Mouse (Mus musculus): Measurements from ENCODE around the gene Hmcn1. TPM values are rescaled to one million over a fixed set of nuclear protein-coding genes. Genes with fewer than 3 reads are reported as not detected.

Gene Hmcn1
- polyA plus RNA-seq, 1 experiment = 1.6 TPM

GRCm38 (mm10) chr1:150783070-150783842, 210.0 kb downstream of the Hmcn1 start:
- Histone ChIP-seq H3K36me3 (ENCODE audit: control insufficient read depth, insufficient read depth, low read length, poor library complexity, severe bottlenecking) (no peaks in the 10 kb centered on the region), H3K4me1 (ENCODE audit: control insufficient read depth, insufficient read depth, low read length) (no peaks in the 10 kb centered on the region), H3K9ac (ENCODE audit: low read depth, poor library complexity, severe bottlenecking) (no peak overlapping the region), H3K27ac (ENCODE audit: insufficient read depth, low read length) (no peak overlapping the region), H3K27me3 (ENCODE audit: control insufficient read depth, insufficient read depth, low read length, poor library complexity, severe bottlenecking) (no peaks in the 10 kb centered on the region), H3K4me3 (ENCODE audit: low read depth, low read length) (no peak overlapping the region), H3K9me3 (replicated peaks; ENCODE audit: control insufficient read depth, insufficient read depth, low read length, poor library complexity, severe bottlenecking) (no peaks in the 10 kb centered on the region)
- TF ChIP-seq POLR2A (IDR thresholded peaks at IDR 0.05; ENCODE audit: insufficient read depth, low read length) = no peak
- no peak for TF ChIP-seq EP300 (IDR thresholded peaks at IDR 0.05; ENCODE audit: insufficient read depth, low read depth, low read length)
- no peak for TF ChIP-seq CTCF (IDR thresholded peaks at IDR 0.05; ENCODE audit: low read depth, low read length)

DNA sequence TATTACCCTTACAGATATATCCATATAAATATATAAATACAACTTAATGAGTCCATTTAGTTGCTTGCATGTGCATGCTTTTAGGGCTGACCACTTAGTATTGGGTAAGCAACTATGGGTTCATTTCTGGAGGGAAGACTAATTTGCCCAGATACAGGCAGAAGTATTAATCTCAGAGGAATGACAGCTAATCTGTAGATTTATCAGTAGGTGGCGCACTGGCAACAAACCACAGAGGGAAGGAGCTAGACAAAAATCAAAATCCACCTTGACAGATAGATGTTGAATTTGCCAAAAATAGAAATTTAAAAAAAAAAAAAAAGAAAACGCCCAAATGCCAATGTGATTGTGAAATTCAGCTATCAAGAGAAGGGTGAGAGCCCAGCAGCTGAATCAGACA, 213.3 kb downstream of the Hmcn1 start:
- no peak for TF ChIP-seq EP300 (IDR thresholded peaks at IDR 0.05; ENCODE audit: insufficient read depth, low read depth, low read length)
- TF ChIP-seq CTCF (IDR thresholded peaks at IDR 0.05; ENCODE audit: low read depth, low read length) = no peak
- TF ChIP-seq POLR2A (IDR thresholded peaks at IDR 0.05; ENCODE audit: insufficient read depth, low read length) = no peak
- no peaks in the 10 kb centered on the region for H3K36me3 ChIP-seq (ENCODE audit: control insufficient read depth, insufficient read depth, low read length, poor library complexity, severe bottlenecking)
- no peaks in the 10 kb centered on the region for H3K4me1 ChIP-seq (ENCODE audit: control insufficient read depth, insufficient read depth, low read length)
- H3K4me3 ChIP-seq (ENCODE audit: low read depth, low read length) = no peak overlapping the region
- no peak overlapping the region for H3K9ac ChIP-seq (ENCODE audit: low read depth, poor library complexity, severe bottlenecking)
- no peaks in the 10 kb centered on the region for H3K27me3 ChIP-seq (ENCODE audit: control insufficient read depth, insufficient read depth, low read length, poor library complexity, severe bottlenecking)
- no peaks in the 10 kb centered on the region for H3K9me3 ChIP-seq (replicated peaks; ENCODE audit: control insufficient read depth, insufficient read depth, low read length, poor library complexity, severe bottlenecking)
- no peak overlapping the region for H3K27ac ChIP-seq (ENCODE audit: insufficient read depth, low read length)

DNA sequence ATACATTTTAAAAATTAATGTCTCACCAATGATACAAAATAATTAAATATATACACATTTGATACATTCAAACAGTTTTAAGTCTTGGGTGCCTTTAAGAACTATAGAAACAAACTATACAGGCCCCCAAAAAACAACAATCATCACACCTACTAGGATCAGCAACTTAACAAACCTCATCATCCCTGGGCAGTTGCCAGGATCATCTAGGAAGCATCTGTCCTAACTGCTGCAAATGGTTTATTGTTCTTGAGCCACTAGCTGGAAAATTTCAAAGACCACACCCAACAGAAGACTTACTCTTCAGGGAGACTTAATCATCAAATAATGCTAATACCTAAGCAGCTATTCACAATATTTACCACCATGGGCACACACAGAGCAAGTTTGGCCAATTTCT, 216.5 kb downstream of the Hmcn1 start:
- H3K36me3 ChIP-seq (ENCODE audit: control insufficient read depth, insufficient read depth, low read length, poor library complexity, severe bottlenecking) = no peaks in the 10 kb centered on the region
- no peak for TF ChIP-seq POLR2A (IDR thresholded peaks at IDR 0.05; ENCODE audit: insufficient read depth, low read length)

GRCm38 (mm10) chr1:150775742-150776141, 217.5 kb downstream of the Hmcn1 start:
- no peak overlapping the region for H3K4me3 ChIP-seq (ENCODE audit: low read depth, low read length)
- no peak overlapping the region for H3K27ac ChIP-seq (ENCODE audit: insufficient read depth, low read length)
- H3K27me3 ChIP-seq (ENCODE audit: control insufficient read depth, insufficient read depth, low read length, poor library complexity, severe bottlenecking) = no peaks in the 10 kb centered on the region
- no peaks in the 10 kb centered on the region for H3K36me3 ChIP-seq (ENCODE audit: control insufficient read depth, insufficient read depth, low read length, poor library complexity, severe bottlenecking)
- H3K4me1 ChIP-seq (ENCODE audit: control insufficient read depth, insufficient read depth, low read length) = no peaks in the 10 kb centered on the region
- TF ChIP-seq POLR2A (IDR thresholded peaks at IDR 0.05; ENCODE audit: insufficient read depth, low read length) = no peak
- TF ChIP-seq EP300 (IDR thresholded peaks at IDR 0.05; ENCODE audit: insufficient read depth, low read depth, low read length) = no peak
- no peak for TF ChIP-seq CTCF (IDR thresholded peaks at IDR 0.05; ENCODE audit: low read depth, low read length)
- H3K9ac ChIP-seq (ENCODE audit: low read depth, poor library complexity, severe bottlenecking) = no peak overlapping the region
- no peaks in the 10 kb centered on the region for H3K9me3 ChIP-seq (replicated peaks; ENCODE audit: control insufficient read depth, insufficient read depth, low read length, poor library complexity, severe bottlenecking)

More for the DNA sequence above, 216.5 kb downstream of the Hmcn1 start:
- no peak overlapping the region for H3K27ac ChIP-seq (ENCODE audit: insufficient read depth, low read length)
- H3K4me1 ChIP-seq (ENCODE audit: control insufficient read depth, insufficient read depth, low read length) = no peaks in the 10 kb centered on the region
- no peak overlapping the region for H3K4me3 ChIP-seq (ENCODE audit: low read depth, low read length)
- H3K9ac ChIP-seq (ENCODE audit: low read depth, poor library complexity, severe bottlenecking) = no peak overlapping the region
- no peaks in the 10 kb centered on the region for H3K27me3 ChIP-seq (ENCODE audit: control insufficient read depth, insufficient read depth, low read length, poor library complexity, severe bottlenecking)
- H3K9me3 ChIP-seq (replicated peaks; ENCODE audit: control insufficient read depth, insufficient read depth, low read length, poor library complexity, severe bottlenecking) = no peaks in the 10 kb centered on the region

GRCm38 (mm10) chr1:150772958-150773357, 220.3 kb downstream of the Hmcn1 start:
- Histone ChIP-seq H3K27me3 (ENCODE audit: control insufficient read depth, insufficient read depth, low read length, poor library complexity, severe bottlenecking) (no peaks in the 10 kb centered on the region), H3K4me3 (ENCODE audit: low read depth, low read length) (no peak overlapping the region), H3K9me3 (replicated peaks; ENCODE audit: control insufficient read depth, insufficient read depth, low read length, poor library complexity, severe bottlenecking) (no peaks in the 10 kb centered on the region), H3K27ac (ENCODE audit: insufficient read depth, low read length) (no peak overlapping the region), H3K4me1 (ENCODE audit: control insufficient read depth, insufficient read depth, low read length) (no peaks in the 10 kb centered on the region), H3K9ac (ENCODE audit: low read depth, poor library complexity, severe bottlenecking) (no peak overlapping the region), H3K36me3 (ENCODE audit: control insufficient read depth, insufficient read depth, low read length, poor library complexity, severe bottlenecking) (no peaks in the 10 kb centered on the region)
- TF ChIP-seq POLR2A (IDR thresholded peaks at IDR 0.05; ENCODE audit: insufficient read depth, low read length) (no peak), EP300 (IDR thresholded peaks at IDR 0.05; ENCODE audit: insufficient read depth, low read depth, low read length) (no peak), CTCF (IDR thresholded peaks at IDR 0.05; ENCODE audit: low read depth, low read length) (no peak)

- no peak overlapping the region for H3K27ac ChIP-seq (ENCODE audit: insufficient read depth, low read length)
- no peak overlapping the region for H3K9ac ChIP-seq (ENCODE audit: low read depth, poor library complexity, severe bottlenecking)
- no peak for TF ChIP-seq POLR2A (IDR thresholded peaks at IDR 0.05; ENCODE audit: insufficient read depth, low read length)
- no peak for TF ChIP-seq CTCF (IDR thresholded peaks at IDR 0.05; ENCODE audit: low read depth, low read length)
- TF ChIP-seq EP300 (IDR thresholded peaks at IDR 0.05; ENCODE audit: insufficient read depth, low read depth, low read length) = no peak
- H3K36me3 ChIP-seq (ENCODE audit: control insufficient read depth, insufficient read depth, low read length, poor library complexity, severe bottlenecking) = no peaks in the 10 kb centered on the region
- H3K9me3 ChIP-seq (replicated peaks; ENCODE audit: control insufficient read depth, insufficient read depth, low read length, poor library complexity, severe bottlenecking) = no peaks in the 10 kb centered on the region
- H3K27me3 ChIP-seq (ENCODE audit: control insufficient read depth, insufficient read depth, low read length, poor library complexity, severe bottlenecking) = no peaks in the 10 kb centered on the region
- no peak overlapping the region for H3K4me3 ChIP-seq (ENCODE audit: low read depth, low read length)
- no peaks in the 10 kb centered on the region for H3K4me1 ChIP-seq (ENCODE audit: control insufficient read depth, insufficient read depth, low read length)
These were observed 222.2 kb downstream of the Hmcn1 start for GRCm38 (mm10) chr1:150770948-150771521.
